Mouse (Mus musculus) forebrain, embryonic 10.5 days (tissue): ENCODE measurements around the gene Map3k7cl. TPM values are rescaled to one million over a fixed set of nuclear protein-coding genes. Genes with fewer than 3 reads are reported as not detected.

Experiments used
- DNase-seq: peaks from one replicate; pipeline ENCODE4 v3.0.0-alpha.2; 2017; ENCODE audit warnings: low spot score; ENCODE audit errors: extremely low spot score
- H3K27ac ChIP-seq: fragments of 300-500 bp; sonication (generic); 2 replicates; pipeline ENCODE4 v1.5.1; 2016; ENCODE audit warnings: mild to moderate bottlenecking
- H3K27me3 ChIP-seq: fragments of 300-500 bp; sonication (generic); 2 replicates; pipeline ENCODE4 v1.6.1; 2016; ENCODE audit warnings: mild to moderate bottlenecking; ENCODE audit not compliant: poor library complexity, severe bottlenecking
- H3K36me3 ChIP-seq: fragments of 300-500 bp; sonication (generic); replicated peaks from 2 replicates; pipeline ENCODE4 v1.6.1; 2016; ENCODE audit warnings: mild to moderate bottlenecking, moderate library complexity
- H3K4me1 ChIP-seq: fragments of 300-500 bp; sonication (generic); 2 replicates; pipeline ENCODE4 v1.6.1; 2016
- H3K4me3 ChIP-seq: fragments of 300-500 bp; sonication (generic); 2 replicates; pipeline ENCODE4 v1.5.1; 2016; ENCODE audit warnings: mild to moderate bottlenecking, moderate library complexity
- H3K9me3 ChIP-seq: fragments of 300-500 bp; sonication (generic); 2 replicates; pipeline ENCODE4 v1.6.1; 2016; ENCODE audit warnings: mild to moderate bottlenecking, moderate library complexity
- WGBS: fragments of 180-500 bp; shearing (Covaris S2); methylation state at CpG from one replicate; pipeline ENCODE4 v1.1.7; 2016; 5-methylcytosine and 5-hydroxymethylcytosine counted together
- polyA plus RNA-seq: library from polyadenylated mRNA; unstranded; fragments of >200 nt; fragmentation: Nextera tagmentation; extraction: Ambion mirVana; gene quantifications from 2 replicates; pipeline ENCODE4 v1.2.1, GENCODE M21; 2016

Map3k7cl gene
- polyA plus RNA-seq, 1 experiment from 2014 or later: not detected

GRCm38 (mm10) chr16:87602717-87603526, 49.8 kb downstream of the Map3k7cl start:
- Histone ChIP-seq H3K9me3 (no peaks in the 10 kb centered on the region), H3K4me3 (no peak overlapping the region), H3K36me3 (no peaks in the 10 kb centered on the region), H3K4me1 (peaks cover 4% of the 10 kb centered on the region; the same call in 1 of the 2 replicates), H3K27ac (no peak overlapping the region), H3K27me3 (no peaks in the 10 kb centered on the region)
- 81% methylated on average over 17 of the region's 17 CpGs for WGBS
- no peak for DNase-seq

GRCm38 (mm10) chr16:87604002-87604401, 50.9 kb downstream of the Map3k7cl start:
- H3K4me3 ChIP-seq: no peak overlapping the region
- H3K27ac ChIP-seq: no peak overlapping the region
- H3K4me1 ChIP-seq: no peaks in the 10 kb centered on the region
- H3K27me3 ChIP-seq: no peaks in the 10 kb centered on the region
- no peaks in the 10 kb centered on the region for H3K9me3 ChIP-seq
- WGBS: 85% methylated on average over 9 of the region's 9 CpGs
- no peaks in the 10 kb centered on the region for H3K36me3 ChIP-seq
- no peak for DNase-seq

DNA sequence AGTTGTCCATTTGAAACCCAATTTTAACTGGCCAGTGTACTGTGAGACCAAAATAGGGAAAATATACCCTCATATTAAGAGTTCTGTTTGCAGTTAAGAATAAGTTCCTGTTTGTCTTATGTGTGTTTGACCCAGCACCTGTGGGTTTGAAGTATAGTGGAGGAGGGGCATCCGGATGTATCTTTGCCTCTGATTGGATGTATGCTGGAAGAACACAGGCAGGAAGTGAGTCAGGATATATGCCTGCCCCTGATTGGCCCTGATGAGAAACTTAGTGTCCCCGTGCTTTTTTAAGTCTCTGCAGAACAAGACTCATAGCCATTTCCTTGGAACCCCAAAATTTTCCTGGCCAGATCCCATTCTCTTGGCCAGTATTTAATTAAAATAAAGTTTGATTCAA, 51.8 kb downstream of the Map3k7cl start:
- no peak for DNase-seq
- Histone ChIP-seq H3K27ac (no peak overlapping the region), H3K9me3 (no peaks in the 10 kb centered on the region), H3K4me1 (no peaks in the 10 kb centered on the region), H3K27me3 (no peaks in the 10 kb centered on the region), H3K36me3 (no peaks in the 10 kb centered on the region), H3K4me3 (no peak overlapping the region)
- WGBS: 86% methylated on average over 2 of the region's 2 CpGs

GRCm38 (mm10) chr16:87607383-87607782, 54.3 kb downstream of the Map3k7cl start:
- H3K27ac ChIP-seq: no peak overlapping the region
- no peak overlapping the region for H3K4me3 ChIP-seq
- H3K9me3 ChIP-seq: no peaks in the 10 kb centered on the region
- no peaks in the 10 kb centered on the region for H3K27me3 ChIP-seq
- WGBS: 81% methylated on average over 1 of the region's 1 CpGs
- no peaks in the 10 kb centered on the region for H3K36me3 ChIP-seq
- H3K4me1 ChIP-seq: no peaks in the 10 kb centered on the region
- DNase-seq: no peak

DNA sequence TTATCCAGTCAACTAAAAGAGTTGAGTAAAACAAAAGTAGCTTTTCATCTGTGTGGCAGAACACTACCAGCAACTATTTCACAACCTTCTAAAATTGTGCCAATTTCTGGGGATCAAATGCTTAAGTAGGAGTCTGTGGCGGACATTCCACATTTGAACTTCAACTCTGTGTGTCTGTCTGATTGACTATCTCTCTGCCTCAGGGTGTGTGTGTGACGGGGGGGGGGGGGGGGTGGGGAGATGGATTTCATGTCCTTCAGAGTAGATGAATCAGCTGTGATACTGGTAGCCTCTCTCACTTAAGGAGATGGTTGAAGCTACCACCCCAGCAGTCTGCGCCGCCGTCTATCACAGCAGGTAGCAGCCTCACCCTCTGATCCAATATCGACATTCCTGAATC, 54.8 kb downstream of the Map3k7cl start:
- Histone ChIP-seq H3K36me3 (no peaks in the 10 kb centered on the region), H3K4me1 (no peaks in the 10 kb centered on the region), H3K9me3 (no peaks in the 10 kb centered on the region), H3K27me3 (no peaks in the 10 kb centered on the region), H3K27ac (no peak overlapping the region), H3K4me3 (no peak overlapping the region)
- no peak for DNase-seq
- whole genome bisulfite sequencing: 90% methylated on average over 6 of the region's 6 CpGs

DNA sequence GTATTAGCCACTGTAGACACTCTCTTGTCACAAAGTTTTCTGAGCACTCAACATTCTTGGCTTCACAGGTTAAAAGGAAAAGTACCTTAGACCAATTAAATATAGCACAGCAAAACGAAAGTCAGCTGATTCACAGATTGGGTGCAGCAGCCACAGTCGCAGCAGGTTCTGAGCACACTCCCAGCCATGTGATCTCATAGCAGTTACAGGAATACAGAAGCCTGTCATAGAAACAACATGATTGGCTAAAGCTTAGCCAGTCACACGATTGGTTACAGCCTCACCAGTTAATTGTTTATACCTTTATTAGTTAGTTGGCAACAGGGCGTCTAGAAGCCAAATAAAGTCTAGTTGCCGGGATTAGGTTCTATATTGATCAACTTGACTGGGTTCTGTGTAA, 57.0 kb downstream of the Map3k7cl start:
- DNase-seq: no peak
- WGBS: 89% methylated on average over 5 of the region's 5 CpGs
- Histone ChIP-seq H3K9me3 (no peaks in the 10 kb centered on the region), H3K36me3 (no peaks in the 10 kb centered on the region), H3K4me1 (no peaks in the 10 kb centered on the region), H3K27ac (no peak overlapping the region), H3K4me3 (no peak overlapping the region), H3K27me3 (no peaks in the 10 kb centered on the region)

DNA sequence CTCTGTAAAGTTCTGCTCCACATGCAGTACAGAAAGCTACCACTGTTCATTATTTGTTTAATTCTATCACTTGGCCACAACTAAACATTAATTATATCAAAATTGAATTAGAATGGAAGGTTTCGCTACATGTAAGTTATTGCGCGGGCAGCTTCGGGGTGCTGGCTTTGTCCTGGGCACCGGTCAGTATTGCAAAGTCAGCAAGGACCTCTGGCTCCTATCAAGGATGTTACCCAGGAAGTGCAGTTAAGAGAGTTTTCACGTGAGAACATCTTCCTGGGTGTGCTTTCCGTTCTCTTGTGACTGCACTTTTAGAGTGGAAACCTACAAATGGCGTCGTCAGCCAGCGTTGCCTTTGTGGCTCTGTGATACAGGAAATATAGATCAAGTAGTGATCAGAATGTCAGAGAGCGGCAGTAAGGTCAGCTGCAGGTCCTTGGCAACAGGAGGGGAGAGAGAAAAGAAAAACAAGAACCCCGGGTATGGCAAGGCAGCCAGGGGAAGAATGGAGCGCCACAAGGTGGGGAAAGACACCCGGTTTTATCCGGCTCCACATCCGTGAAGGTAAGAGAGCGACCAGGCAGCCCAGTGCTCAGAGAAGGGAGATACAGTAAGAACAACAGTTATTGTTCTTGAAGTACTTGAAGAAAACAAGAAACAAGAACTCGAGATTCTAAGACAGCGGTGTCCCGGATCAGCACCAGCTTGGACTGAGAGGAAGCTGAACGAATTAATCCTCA, 57.6 kb downstream of the Map3k7cl start:
- WGBS: 92% methylated on average over 21 of the region's 21 CpGs
- Histone ChIP-seq H3K4me1 (no peaks in the 10 kb centered on the region), H3K9me3 (no peaks in the 10 kb centered on the region), H3K27ac (no peak overlapping the region), H3K36me3 (no peaks in the 10 kb centered on the region), H3K4me3 (no peak overlapping the region), H3K27me3 (no peaks in the 10 kb centered on the region)
- no peak for DNase-seq

DNA sequence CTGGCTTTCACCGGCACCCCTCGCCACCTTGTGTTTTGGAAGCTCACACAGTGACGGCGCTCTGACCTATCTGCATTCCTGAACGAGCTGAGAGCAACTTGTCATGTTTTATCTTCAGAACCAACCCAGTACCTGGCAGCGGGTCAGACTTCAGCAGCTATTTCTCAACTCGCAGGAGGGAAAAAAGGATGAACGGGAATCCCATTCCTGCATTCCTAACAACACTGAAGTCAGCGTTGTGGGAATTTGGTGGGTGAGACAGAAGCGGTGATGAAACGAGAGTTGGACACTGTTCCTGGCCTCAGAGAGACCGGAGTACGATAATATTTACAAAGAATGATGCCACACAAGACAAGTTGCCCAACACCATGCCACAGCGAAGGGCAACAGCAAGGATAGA, 58.3 kb downstream of the Map3k7cl start:
- H3K36me3 ChIP-seq: no peaks in the 10 kb centered on the region
- no peak for DNase-seq

DNA sequence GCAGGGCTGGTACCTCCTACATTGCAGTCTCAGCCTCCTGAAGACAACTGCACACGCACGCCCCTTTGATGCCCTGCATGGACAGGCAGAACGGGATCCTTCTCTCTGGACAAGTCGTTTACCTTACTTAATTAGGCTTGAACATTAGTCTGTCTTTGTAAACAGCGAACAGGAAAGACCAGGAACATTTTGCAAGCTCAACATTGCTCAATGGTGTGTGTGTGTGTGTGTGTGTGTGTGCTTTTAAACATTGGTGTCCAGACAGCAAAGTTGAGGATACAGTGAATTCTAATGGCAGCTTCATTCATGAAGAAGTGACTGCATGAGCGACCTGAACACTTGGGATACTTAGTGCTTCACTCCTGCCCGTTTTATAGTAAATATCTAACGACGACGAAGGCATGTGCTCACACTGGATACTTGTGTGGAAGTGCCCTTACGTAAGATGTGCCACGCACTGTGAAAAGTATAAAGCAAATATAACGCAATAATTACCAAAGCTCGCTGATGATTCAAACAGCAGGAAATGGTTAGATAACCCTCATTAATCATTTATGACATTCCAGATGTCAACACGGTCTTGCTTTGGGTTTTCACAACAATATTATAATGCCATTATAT, 59.2 kb downstream of the Map3k7cl start:
- no peaks in the 10 kb centered on the region for H3K4me1 ChIP-seq
- no peak overlapping the region for H3K4me3 ChIP-seq
- no peaks in the 10 kb centered on the region for H3K27me3 ChIP-seq
- no peak for DNase-seq
- 90% methylated on average over 15 of the region's 15 CpGs for WGBS
- H3K9me3 ChIP-seq: no peaks in the 10 kb centered on the region
- H3K36me3 ChIP-seq: no peaks in the 10 kb centered on the region
- H3K27ac ChIP-seq: no peak overlapping the region

More for the DNA sequence above, 58.3 kb downstream of the Map3k7cl start:
- no peaks in the 10 kb centered on the region for H3K4me1 ChIP-seq
- WGBS: 92% methylated on average over 14 of the region's 14 CpGs
- no peak overlapping the region for H3K27ac ChIP-seq
- no peak overlapping the region for H3K4me3 ChIP-seq
- H3K27me3 ChIP-seq: no peaks in the 10 kb centered on the region
- H3K9me3 ChIP-seq: no peaks in the 10 kb centered on the region

GRCm38 (mm10) chr16:87617377-87617776, 64.2 kb downstream of the Map3k7cl start:
- H3K27ac ChIP-seq: no peak overlapping the region
- peaks cover 11% of the 10 kb centered on the region; the same call in 1 of the 2 replicates for H3K9me3 ChIP-seq
- H3K27me3 ChIP-seq: no peaks in the 10 kb centered on the region
- 97% methylated on average over 6 of the region's 6 CpGs for WGBS
- DNase-seq: no peak
- no peaks in the 10 kb centered on the region for H3K36me3 ChIP-seq
- no peaks in the 10 kb centered on the region for H3K4me1 ChIP-seq
- no peak overlapping the region for H3K4me3 ChIP-seq

DNA sequence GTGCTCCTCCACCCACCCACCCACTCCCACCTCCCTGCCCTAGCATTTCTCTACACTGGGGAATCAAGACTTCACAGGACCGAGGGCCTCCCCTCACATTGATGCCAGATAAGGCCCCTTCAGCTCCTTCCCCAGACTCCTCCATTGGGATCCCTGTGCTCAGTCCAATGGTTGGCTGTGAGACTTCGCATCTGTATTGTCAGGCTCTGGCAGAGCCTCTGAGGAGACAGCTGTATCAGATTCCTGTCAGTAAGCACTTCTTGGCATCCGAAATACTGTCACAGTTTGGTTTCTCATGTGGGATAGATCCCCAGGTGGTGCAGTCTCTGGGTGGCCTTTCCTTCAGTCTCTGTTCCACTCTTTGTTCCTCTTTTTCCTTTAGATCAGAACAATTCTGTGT, 68.1 kb downstream of the Map3k7cl start:
- Histone ChIP-seq H3K4me3 (no peak overlapping the region), H3K27me3 (no peaks in the 10 kb centered on the region), H3K27ac (no peak overlapping the region), H3K4me1 (no peaks in the 10 kb centered on the region), H3K36me3 (no peaks in the 10 kb centered on the region), H3K9me3 (peaks cover 32% of the 10 kb centered on the region; the same call in 1 of the 2 replicates)
- WGBS: 93% methylated on average over 3 of the region's 3 CpGs
- no peak for DNase-seq

GRCm38 (mm10) chr16:87623881-87624280, 70.8 kb downstream of the Map3k7cl start:
- no peak overlapping the region for H3K4me3 ChIP-seq
- no peaks in the 10 kb centered on the region for H3K27me3 ChIP-seq
- no peaks in the 10 kb centered on the region for H3K36me3 ChIP-seq
- H3K27ac ChIP-seq: no peak overlapping the region
- 95% methylated on average over 5 of the region's 5 CpGs for WGBS
- no peak for DNase-seq
- peaks cover 42% of the 10 kb centered on the region for H3K9me3 ChIP-seq
- H3K4me1 ChIP-seq: no peaks in the 10 kb centered on the region

DNA sequence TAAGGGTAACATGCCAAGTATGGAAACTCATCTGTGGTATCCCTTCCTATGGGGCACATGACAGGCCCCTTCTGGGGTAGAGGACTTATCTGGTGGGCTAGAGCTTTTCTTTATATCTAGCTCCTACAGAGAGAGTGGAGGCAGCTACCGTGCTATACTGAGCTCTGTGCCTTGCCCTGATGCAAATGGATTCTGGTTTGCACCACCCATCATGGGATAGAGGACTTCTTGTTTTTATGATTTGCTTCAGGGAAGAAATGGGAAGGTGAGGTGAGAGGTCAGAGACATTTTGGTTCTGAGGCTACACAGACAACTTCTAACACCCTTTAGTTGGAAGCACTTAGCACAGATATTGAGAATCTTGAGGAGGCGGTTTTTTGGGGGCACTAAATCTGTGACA, 71.8 kb downstream of the Map3k7cl start:
- Histone ChIP-seq H3K9me3 (peaks cover 42% of the 10 kb centered on the region), H3K36me3 (no peaks in the 10 kb centered on the region), H3K27ac (no peak overlapping the region), H3K4me1 (no peaks in the 10 kb centered on the region), H3K27me3 (no peaks in the 10 kb centered on the region), H3K4me3 (no peak overlapping the region)
- DNase-seq: no peak
- 90% methylated on average over 2 of the region's 2 CpGs for WGBS
